Mouse (Mus musculus) hindbrain, embryonic 10.5 days (tissue): ENCODE data around the gene Lst1. TPM values are rescaled to one million over a fixed set of nuclear protein-coding genes. Genes with fewer than 3 reads are reported as not detected.
A peak's percentile ranks its signal among the peaks of the same experiment; 100 is the strongest.

Source experiments
- DNase-seq: peaks from one replicate; pipeline ENCODE4 v3.0.0-alpha.2; 2017; ENCODE audit warnings: low spot score
- H3K27ac ChIP-seq: fragments of 300-500 bp; sonication (generic); 2 replicates; pipeline ENCODE4 v1.5.1; 2016; ENCODE audit warnings: mild to moderate bottlenecking, moderate library complexity
- H3K27me3 ChIP-seq: fragments of 300-500 bp; sonication (generic); 2 replicates; pipeline ENCODE4 v1.6.1; 2016; ENCODE audit warnings: mild to moderate bottlenecking; ENCODE audit not compliant: poor library complexity, insufficient read depth, severe bottlenecking
- H3K36me3 ChIP-seq: fragments of 300-500 bp; sonication (generic); 2 replicates; pipeline ENCODE4 v1.6.1; 2016; ENCODE audit warnings: mild to moderate bottlenecking, moderate library complexity
- H3K4me1 ChIP-seq: fragments of 300-500 bp; sonication (generic); replicated peaks from 2 replicates; pipeline ENCODE4 v1.6.1; 2016; ENCODE audit warnings: mild to moderate bottlenecking
- H3K4me3 ChIP-seq: fragments of 300-500 bp; sonication (generic); 2 replicates; pipeline ENCODE4 v1.5.1; 2016; ENCODE audit warnings: mild to moderate bottlenecking, moderate library complexity
- H3K9me3 ChIP-seq: fragments of 300-500 bp; sonication (generic); 2 replicates; pipeline ENCODE4 v1.6.1; 2016; ENCODE audit warnings: mild to moderate bottlenecking, moderate library complexity
- WGBS: fragments of 180-500 bp; shearing (Covaris S2); methylation state at CpG from one replicate; pipeline ENCODE4 v1.1.7; 2016; 5-methylcytosine and 5-hydroxymethylcytosine counted together
- polyA plus RNA-seq: library from polyadenylated mRNA; unstranded; fragments of >200 nt; fragmentation: Nextera tagmentation; extraction: Ambion mirVana; gene quantifications from 2 replicates; pipeline ENCODE4 v1.2.1, GENCODE M21; 2016

Gene Lst1
- polyA plus RNA-seq, 1 experiment from 2014 or later = 11.9 TPM

- Histone ChIP-seq H3K36me3 (no peaks in the 10 kb centered on the region), H3K27ac (no peak overlapping the region), H3K4me1 (peaks cover 12% of the 10 kb centered on the region; the same call in 1 of the 2 replicates), H3K4me3 (no peak overlapping the region), H3K9me3 (no peaks in the 10 kb centered on the region), H3K27me3 (peaks cover 75% of the 10 kb centered on the region)
- no peak for DNase-seq
- WGBS = 78% methylated on average over 4 of the region's 4 CpGs
Observed at GRCm38 (mm10) chr17:35202442-35202841, 14.2 kb upstream of the Lst1 start.

DNA sequence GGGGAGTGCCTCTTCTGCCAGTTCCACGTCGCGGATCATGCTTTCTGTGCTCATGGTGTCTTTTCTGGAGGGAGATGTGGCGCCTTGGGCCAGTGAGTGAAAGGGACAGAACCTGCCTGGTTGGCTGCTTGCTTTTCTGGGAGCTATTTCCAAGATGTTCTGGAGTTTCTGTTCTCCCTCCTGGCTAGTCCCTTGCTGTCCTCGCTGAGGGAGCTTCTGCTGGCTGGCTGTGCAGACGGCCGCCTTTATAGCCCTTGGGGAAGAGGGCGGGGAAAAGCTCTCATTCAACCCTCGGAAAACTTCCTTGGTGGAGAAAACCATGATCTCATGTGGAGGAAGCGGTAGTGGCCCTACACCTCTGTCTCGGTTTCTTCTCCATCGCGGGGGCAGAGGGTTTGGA lies 13.5 kb upstream of the Lst1 start, which contains the start of gene Tnf:
TSS of gene Tnf (minus strand) at position 221 of the 400 bp plus-strand sequence.
- H3K27ac ChIP-seq = no peak within 1 kb of the TSS
- WGBS = 46% methylated on average over 13 of the region's 13 CpGs
- H3K27me3 ChIP-seq = peaks cover 82% of the 10 kb centered on the region
- no peaks in the 10 kb centered on the region for H3K9me3 ChIP-seq
- no peaks in the 10 kb centered on the region for H3K36me3 ChIP-seq
- H3K4me3 ChIP-seq = no peak within 1 kb of the TSS
- H3K4me1 ChIP-seq = peaks cover 12% of the 10 kb centered on the region; the same call in 1 of the 2 replicates
- no peak for DNase-seq

GRCm38 (mm10) chr17:35201128-35201527 lies 12.9 kb upstream of the Lst1 start:
- peaks cover 88% of the 10 kb centered on the region for H3K27me3 ChIP-seq
- no peaks in the 10 kb centered on the region for H3K36me3 ChIP-seq
- no peaks in the 10 kb centered on the region for H3K9me3 ChIP-seq
- no peak for DNase-seq
- H3K27ac ChIP-seq = no peak overlapping the region
- WGBS = 79% methylated on average over 11 of the region's 11 CpGs
- no peak overlapping the region for H3K4me3 ChIP-seq
- peaks cover 16% of the 10 kb centered on the region for H3K4me1 ChIP-seq

GRCm38 (mm10) chr17:35200398-35200797 lies 12.2 kb upstream of the Lst1 start:
- DNase-seq = no peak
- H3K36me3 ChIP-seq = no peaks in the 10 kb centered on the region
- H3K4me3 ChIP-seq = no peak overlapping the region
- peaks cover 95% of the 10 kb centered on the region for H3K27me3 ChIP-seq
- H3K27ac ChIP-seq = no peak overlapping the region
- no peaks in the 10 kb centered on the region for H3K9me3 ChIP-seq
- 86% methylated on average over 11 of the region's 11 CpGs for WGBS
- H3K4me1 ChIP-seq = peaks cover 23% of the 10 kb centered on the region

- 27% methylated on average over 8 of the region's 8 CpGs for WGBS
- Histone ChIP-seq H3K4me3 (no peak overlapping the region), H3K36me3 (no peaks in the 10 kb centered on the region), H3K9me3 (no peaks in the 10 kb centered on the region), H3K27me3 (peaks cover 95% of the 10 kb centered on the region), H3K4me1 (peaks cover 31% of the 10 kb centered on the region), H3K27ac (no peak overlapping the region)
- no peak for DNase-seq
Observed at GRCm38 (mm10) chr17:35198946-35199345, 10.7 kb upstream of the Lst1 start.

- Histone ChIP-seq H3K27me3 (peaks cover 95% of the 10 kb centered on the region), H3K36me3 (no peaks in the 10 kb centered on the region), H3K27ac (no peak overlapping the region), H3K9me3 (no peaks in the 10 kb centered on the region), H3K4me1 (peaks cover 32% of the 10 kb centered on the region), H3K4me3 (no peak overlapping the region)
- no peak for DNase-seq
- WGBS = 64% methylated on average over 7 of the region's 7 CpGs
Observed at GRCm38 (mm10) chr17:35198029-35198428, 9.8 kb upstream of the Lst1 start.

DNA sequence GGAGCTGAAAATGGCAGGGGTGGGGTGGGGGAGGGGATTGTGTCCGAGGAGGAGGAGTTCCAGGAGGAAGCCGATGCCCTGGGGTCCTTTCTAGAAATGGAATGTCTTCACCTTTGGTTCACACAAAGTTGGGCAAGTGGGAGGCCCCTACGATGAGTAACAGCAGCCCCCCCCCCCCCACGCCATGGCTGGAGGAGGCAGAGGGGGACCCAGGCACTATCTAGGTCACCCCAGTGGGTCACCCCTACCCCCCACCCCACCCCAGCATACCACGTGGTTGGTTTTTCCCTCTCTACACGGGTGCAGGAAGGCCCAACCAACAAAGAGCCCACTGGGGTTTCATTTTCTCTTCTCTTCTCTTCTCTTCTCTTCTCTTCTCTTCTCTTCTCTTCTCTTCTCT lies 8.9 kb upstream of the Lst1 start:
- no peak for DNase-seq
- no peaks in the 10 kb centered on the region for H3K9me3 ChIP-seq
- no peak overlapping the region for H3K27ac ChIP-seq
- peaks cover 87% of the 10 kb centered on the region for H3K27me3 ChIP-seq
- WGBS = 46% methylated on average over 6 of the region's 6 CpGs
- peaks cover 32% of the 10 kb centered on the region for H3K4me1 ChIP-seq
- H3K36me3 ChIP-seq = no peaks in the 10 kb centered on the region
- no peak overlapping the region for H3K4me3 ChIP-seq

GRCm38 (mm10) chr17:35196321-35196641 lies 8.0 kb upstream of the Lst1 start:
- Histone ChIP-seq H3K9me3 (no peaks in the 10 kb centered on the region), H3K36me3 (no peaks in the 10 kb centered on the region), H3K27ac (no peak overlapping the region), H3K4me1 (peaks cover 26% of the 10 kb centered on the region), H3K27me3 (peaks cover 78% of the 10 kb centered on the region), H3K4me3 (peak overlapping the region; percentile 56)
- no peak for DNase-seq
- 32% methylated on average over 9 of the region's 9 CpGs for WGBS

GRCm38 (mm10) chr17:35195631-35196320 lies 7.5 kb upstream of the Lst1 start:
- peaks cover 73% of the 10 kb centered on the region for H3K27me3 ChIP-seq
- peak overlapping the region; percentile 56 for H3K4me3 ChIP-seq
- peak overlapping the region; percentile 50; the same call in 1 of the 2 replicates for H3K27ac ChIP-seq
- no peaks in the 10 kb centered on the region for H3K36me3 ChIP-seq
- no peaks in the 10 kb centered on the region for H3K9me3 ChIP-seq
- H3K4me1 ChIP-seq = peaks cover 26% of the 10 kb centered on the region
- DNase-seq = peak; percentile 77
- 2% methylated on average over 66 of the region's 66 CpGs for WGBS

GRCm38 (mm10) chr17:35194844-35195630 lies 6.8 kb upstream of the Lst1 start:
- peaks cover 66% of the 10 kb centered on the region for H3K27me3 ChIP-seq
- WGBS = 42% methylated on average over 19 of the region's 19 CpGs
- no peaks in the 10 kb centered on the region for H3K36me3 ChIP-seq
- no peaks in the 10 kb centered on the region for H3K9me3 ChIP-seq
- H3K4me3 ChIP-seq = peak overlapping the region; percentile 56
- peak overlapping the region; percentile 50; the same call in 1 of the 2 replicates for H3K27ac ChIP-seq
- no peak for DNase-seq
- H3K4me1 ChIP-seq = peaks cover 26% of the 10 kb centered on the region

DNA sequence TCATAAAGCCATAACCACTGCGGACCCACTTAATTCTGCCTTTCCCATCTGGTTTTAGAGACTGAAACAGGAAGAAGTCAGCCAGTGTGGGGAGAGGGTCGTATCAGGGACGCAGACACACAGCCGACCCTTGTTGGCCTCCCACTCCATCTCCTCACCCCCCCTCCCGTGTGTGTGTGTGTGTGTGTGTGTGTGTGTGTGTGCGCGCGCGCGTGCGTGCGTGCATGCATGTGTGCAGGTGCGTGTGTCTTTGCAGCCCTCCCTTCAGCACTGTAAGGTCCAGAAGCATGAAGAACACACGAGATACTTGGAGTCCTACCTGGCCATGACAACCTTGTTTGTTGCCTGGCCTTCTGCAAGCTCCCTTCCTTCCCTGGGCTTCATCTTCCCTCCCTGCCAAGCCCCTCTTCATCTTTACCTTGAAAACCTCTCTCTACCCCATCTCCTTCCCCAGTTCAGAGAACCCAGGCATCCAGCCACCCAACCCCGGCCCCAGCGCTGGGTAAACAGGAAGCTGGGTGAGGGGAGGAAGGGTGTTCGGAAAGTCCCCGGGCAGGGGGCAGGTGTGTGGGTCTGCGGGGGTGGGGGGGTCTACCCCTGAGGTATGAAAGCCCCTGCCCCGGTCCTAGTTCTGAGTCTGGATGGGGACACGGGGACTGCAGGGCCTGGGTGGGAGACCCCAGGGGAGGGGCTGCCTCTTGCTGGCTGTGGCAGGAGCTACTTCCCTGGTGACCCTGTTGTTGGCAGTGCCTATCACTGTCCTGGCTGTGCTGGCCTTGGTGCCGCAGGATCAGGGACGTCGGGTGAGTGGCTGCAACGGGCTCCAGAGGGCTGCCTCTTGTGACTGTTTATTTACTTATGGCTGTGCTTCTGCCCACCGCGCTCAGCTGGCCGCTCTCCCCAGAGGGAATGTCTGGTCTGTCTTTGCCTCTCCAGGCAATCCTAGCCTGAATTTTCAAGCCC lies 5.9 kb upstream of the Lst1 start, which contains the start of gene Ltb:
TSS of gene Ltb (plus strand) at position 559 of the 963 bp plus-strand sequence.
- no peaks in the 10 kb centered on the region for H3K9me3 ChIP-seq
- peak within 1 kb of the TSS; percentile 56; the same call in 1 of the 2 replicates for H3K4me3 ChIP-seq
- peaks cover 26% of the 10 kb centered on the region for H3K4me1 ChIP-seq
- whole genome bisulfite sequencing = 67% methylated on average over 28 of the region's 28 CpGs
- DNase-seq = no peak
- H3K27ac ChIP-seq = no peak within 1 kb of the TSS
- peaks cover 60% of the 10 kb centered on the region for H3K27me3 ChIP-seq
- no peaks in the 10 kb centered on the region for H3K36me3 ChIP-seq

GRCm38 (mm10) chr17:35192924-35193323 lies 4.7 kb upstream of the Lst1 start:
- DNase-seq = no peak
- WGBS = 81% methylated on average over 5 of the region's 5 CpGs
- H3K4me1 ChIP-seq = peaks cover 26% of the 10 kb centered on the region
- H3K36me3 ChIP-seq = no peaks in the 10 kb centered on the region
- no peak overlapping the region for H3K27ac ChIP-seq
- no peak overlapping the region for H3K4me3 ChIP-seq
- peaks cover 50% of the 10 kb centered on the region for H3K27me3 ChIP-seq
- H3K9me3 ChIP-seq = no peaks in the 10 kb centered on the region
